Mouse (Mus musculus) E14TG2a.4 (cell line): ENCODE data around the gene Lrrc2.

Experiments
- H3K27me3 ChIP-seq: 2 replicates; pipeline ENCODE4 v1.6.1; 2014; ENCODE audit warnings: low read length, control low read depth; ENCODE audit not compliant: insufficient read depth
- H3K36me3 ChIP-seq: 2 replicates; pipeline ENCODE4 v1.6.1; 2014; ENCODE audit warnings: low read length, control low read depth; ENCODE audit not compliant: insufficient read depth
- H3K4me1 ChIP-seq: replicated peaks from 2 replicates; pipeline ENCODE4 v1.6.1; 2014; ENCODE audit warnings: low read depth, low read length, control low read depth
- H3K4me3 ChIP-seq: replicated peaks from 2 replicates; pipeline ENCODE4 v1.5.1; 2014; ENCODE audit warnings: mild to moderate bottlenecking, low read length
- H3K9me3 ChIP-seq: 2 replicates; pipeline ENCODE4 v1.6.1; 2014; ENCODE audit warnings: low read length, control low read depth
- CTCF ChIP-seq: conservative IDR thresholded peaks from 2 replicates; pipeline ENCODE4 v1.5.1; 2014; ENCODE audit warnings: low read length
- NANOG ChIP-seq: IDR thresholded peaks from 2 replicates; pipeline ENCODE4 v1.6.1; 2014; ENCODE audit warnings: borderline replicate concordance, low read length, mixed read lengths
- POU5F1 ChIP-seq: IDR thresholded peaks from 2 replicates; pipeline ENCODE4 v1.6.1; 2014; ENCODE audit warnings: low read length, borderline replicate concordance

Gene Lrrc2

DNA sequence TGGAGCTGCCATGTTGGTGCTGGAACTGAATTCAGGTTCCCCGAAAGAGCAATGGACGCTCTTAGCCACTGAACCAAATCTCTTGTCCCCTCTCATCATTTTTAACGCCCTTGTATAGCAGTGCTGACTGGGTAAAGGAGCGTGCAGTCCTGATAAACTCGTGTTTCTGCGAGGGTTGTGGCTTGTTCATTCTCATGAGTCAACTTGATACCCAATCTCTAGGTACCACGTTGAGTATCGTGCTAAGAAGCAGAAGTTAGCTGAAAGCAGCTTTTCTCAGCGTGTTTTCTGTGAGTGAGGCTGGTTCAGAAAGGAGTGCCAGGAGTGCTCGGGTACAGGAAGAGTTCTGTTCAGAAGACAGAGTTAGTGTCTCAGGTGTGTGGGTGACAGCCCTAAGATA lies 75.4 kb downstream of the Lrrc2 start:
- Histone ChIP-seq H3K36me3 (no peaks in the 10 kb centered on the region), H3K4me3 (no peak overlapping the region), H3K27me3 (peaks cover 30% of the 10 kb centered on the region; the same call in 1 of the 2 replicates), H3K9me3 (no peaks in the 10 kb centered on the region), H3K4me1 (peaks cover 19% of the 10 kb centered on the region)
- TF ChIP-seq CTCF (no peak), NANOG (no peak), POU5F1 (no peak)
